Mouse (Mus musculus) forebrain, postnatal 0 days (tissue): ENCODE data around the gene Isg15. TPM values are rescaled to one million over a fixed set of nuclear protein-coding genes. Genes with fewer than 3 reads are reported as not detected.

ENCODE experiments used
- ATAC-seq: fragments of 200-750 bp; cut with Nextera tagmentation; 2 replicates; pipeline ENCODE4 v1.8.0; 2017; ENCODE audit warnings: mild to moderate bottlenecking, moderate library complexity
- DNase-seq: peaks from one replicate; pipeline ENCODE4 v3.0.0-alpha.2; 2015
- H3K27ac ChIP-seq: fragments of 300-500 bp; sonication (generic); 2 replicates; pipeline ENCODE4 v1.5.1; 2014; ENCODE audit warnings: low read depth, mild to moderate bottlenecking, antibody characterized with exemption, low read length, moderate library complexity, mixed read lengths
- H3K27me3 ChIP-seq: fragments of 300-500 bp; sonication (generic); 2 replicates; pipeline ENCODE4 v1.6.1; 2014; ENCODE audit warnings: mild to moderate bottlenecking, low read length, mixed read lengths; ENCODE audit not compliant: insufficient read depth
- H3K36me3 ChIP-seq: fragments of 300-500 bp; sonication (generic); 2 replicates; pipeline ENCODE4 v1.6.1; 2014; ENCODE audit warnings: mild to moderate bottlenecking, moderate library complexity; ENCODE audit not compliant: insufficient read depth
- H3K4me1 ChIP-seq: fragments of 300-500 bp; sonication (generic); 2 replicates; pipeline ENCODE4 v1.6.1; 2014; ENCODE audit warnings: antibody characterized with exemption; ENCODE audit not compliant: insufficient read depth
- H3K4me2 ChIP-seq: fragments of 300-500 bp; sonication (generic); 2 replicates; pipeline ENCODE4 v1.6.1; 2014; ENCODE audit warnings: low read depth, mild to moderate bottlenecking, moderate library complexity
- H3K4me3 ChIP-seq: fragments of 300-500 bp; sonication (generic); 2 replicates; pipeline ENCODE4 v1.5.1; 2014; ENCODE audit warnings: low read depth, low read length, mixed read lengths
- H3K9ac ChIP-seq: fragments of 300-500 bp; sonication (generic); 2 replicates; pipeline ENCODE4 v1.6.1; 2014; ENCODE audit warnings: mild to moderate bottlenecking
- H3K9me3 ChIP-seq: fragments of 300-500 bp; sonication (generic); 2 replicates; pipeline ENCODE4 v1.6.1; 2016; ENCODE audit warnings: low read length
- CTCF ChIP-seq: sonication (generic); IDR thresholded peaks from 2 replicates; pipeline ENCODE4 v1.5.1; 2016; ENCODE audit warnings: antibody characterized with exemption, control low read depth, low read depth
- WGBS: fragments of 180-500 bp; shearing (Covaris S2); extraction: QIAGEN DNeasy Blood & Tissue Kit; methylation state at CpG from one replicate; pipeline ENCODE4 v1.1.7; 2014; 5-methylcytosine and 5-hydroxymethylcytosine counted together
- polyA plus RNA-seq: library from polyadenylated mRNA; unstranded; fragments of >200 nt; fragmentation: Nextera tagmentation; extraction: Ambion mirVana; gene quantifications from 2 replicates; pipeline ENCODE4 v1.2.1, GENCODE M21; 2015
- total RNA-seq: library from RNA; depleted of rRNA; stranded (reverse); fragments of >200 nt; gene quantifications from 2 replicates; pipeline ENCODE4 v1.2.3, GENCODE M21; 2014; rRNA removed

Gene Isg15
- total RNA-seq (1.4 and 2.2 TPM in 2 replicates), polyA plus RNA-seq (2.4 and 3.4 TPM in 2 replicates)

GRCm38 (mm10) chr4:156200623-156201475 lies at the start of gene Isg15:
Isg15 (minus strand) TSS chr4:156200818.
- no peak for TF ChIP-seq CTCF
- H3K36me3 ChIP-seq = no peaks in the 10 kb centered on the region
- no peak within 1 kb of the TSS for H3K4me2 ChIP-seq
- 64% methylated on average over 10 of the region's 10 CpGs for WGBS
- H3K4me1 ChIP-seq = peaks cover 16% of the 10 kb centered on the region
- ATAC-seq = no peak
- H3K9me3 ChIP-seq = no peaks in the 10 kb centered on the region
- H3K27ac ChIP-seq = no peak within 1 kb of the TSS
- DNase-seq = no peak
- no peak within 1 kb of the TSS for H3K4me3 ChIP-seq
- H3K9ac ChIP-seq = no peak within 1 kb of the TSS
- H3K27me3 ChIP-seq = no peaks in the 10 kb centered on the region

GRCm38 (mm10) chr4:156249567-156249966 lies 48.9 kb upstream of the Isg15 start:
- peaks cover 2% of the 10 kb centered on the region; the same call in 1 of the 2 replicates for H3K27me3 ChIP-seq
- DNase-seq = no peak
- 70% methylated on average over 11 of the region's 11 CpGs for WGBS
- H3K9ac ChIP-seq = no peak overlapping the region
- H3K27ac ChIP-seq = no peak overlapping the region
- H3K9me3 ChIP-seq = no peaks in the 10 kb centered on the region
- H3K4me3 ChIP-seq = no peak overlapping the region
- TF ChIP-seq CTCF = no peak
- 0 out of 2 replicates have a peak, but pooled peaks have one; percentile 3 for ATAC-seq
- H3K4me2 ChIP-seq = no peak overlapping the region
- peaks cover 46% of the 10 kb centered on the region for H3K36me3 ChIP-seq
- H3K4me1 ChIP-seq = no peaks in the 10 kb centered on the region

GRCm38 (mm10) chr4:156236651-156237447 lies 36.2 kb upstream of the Isg15 start:
- Histone ChIP-seq H3K27me3 (no peaks in the 10 kb centered on the region), H3K4me3 (peak overlapping the region; percentile 89), H3K9me3 (no peaks in the 10 kb centered on the region), H3K4me1 (peaks cover 8% of the 10 kb centered on the region; the same call in 1 of the 2 replicates), H3K36me3 (peaks cover 55% of the 10 kb centered on the region), H3K9ac (no peak overlapping the region), H3K4me2 (peak overlapping the region; percentile 87), H3K27ac (no peak overlapping the region)
- WGBS = 26% methylated on average over 55 of the region's 60 CpGs
- TF ChIP-seq CTCF = no peak
- ATAC-seq (no peak), DNase-seq (no peak)

GRCm38 (mm10) chr4:156235808-156236533 lies 35.4 kb upstream of the Isg15 start, which contains the start of gene Noc2l:
Noc2l (plus strand) TSS chr4:156236010.
- Histone ChIP-seq H3K4me2 (peak within 1 kb of the TSS; percentile 87), H3K9me3 (no peaks in the 10 kb centered on the region), H3K4me1 (peaks cover 8% of the 10 kb centered on the region; the same call in 1 of the 2 replicates), H3K9ac (peak within 1 kb of the TSS; percentile 79), H3K4me3 (peak within 1 kb of the TSS; percentile 89), H3K36me3 (peaks cover 55% of the 10 kb centered on the region), H3K27me3 (no peaks in the 10 kb centered on the region), H3K27ac (peak within 1 kb of the TSS; percentile 88)
- WGBS = under 1% methylated on average over 89 of the region's 90 CpGs
- DNase-seq = peak; percentile 95
- peak; percentile 91 for ATAC-seq
- no peak for TF ChIP-seq CTCF

GRCm38 (mm10) chr4:156235360-156235770 lies 34.7 kb upstream of the Isg15 start:
- Histone ChIP-seq H3K4me3 (peak overlapping the region; percentile 89), H3K4me1 (peaks cover 8% of the 10 kb centered on the region; the same call in 1 of the 2 replicates), H3K27ac (peak overlapping the region; percentile 88), H3K36me3 (peaks cover 54% of the 10 kb centered on the region), H3K9me3 (no peaks in the 10 kb centered on the region), H3K9ac (peak overlapping the region; percentile 79), H3K27me3 (no peaks in the 10 kb centered on the region), H3K4me2 (peak overlapping the region; percentile 87)
- peak; percentile 70 for ATAC-seq
- WGBS = under 1% methylated on average over 15 of the region's 15 CpGs
- peak; percentile 47 for TF ChIP-seq CTCF
- DNase-seq = peak; percentile 84

GRCm38 (mm10) chr4:156234701-156235213 lies 34.1 kb upstream of the Isg15 start, which contains the start of gene Plekhn1:
Plekhn1 (minus strand) TSS chr4:156234857.
- peak; percentile 62 for ATAC-seq
- under 1% methylated on average over 46 of the region's 48 CpGs for WGBS
- H3K36me3 ChIP-seq = peaks cover 54% of the 10 kb centered on the region

More at GRCm38 (mm10) chr4:156234701-156235213, 34.1 kb upstream of the Isg15 start, which contains the start of gene Plekhn1:
- peak within 1 kb of the TSS; percentile 87 for H3K4me2 ChIP-seq
- no peaks in the 10 kb centered on the region for H3K27me3 ChIP-seq
- H3K9ac ChIP-seq = peak within 1 kb of the TSS; percentile 79
- H3K4me3 ChIP-seq = peak within 1 kb of the TSS; percentile 89
- H3K9me3 ChIP-seq = no peaks in the 10 kb centered on the region
- peak; percentile 84 for DNase-seq
- no peak for TF ChIP-seq CTCF
- H3K27ac ChIP-seq = peak within 1 kb of the TSS; percentile 88
- H3K4me1 ChIP-seq = peaks cover 8% of the 10 kb centered on the region; the same call in 1 of the 2 replicates
